9 mouse cellular contexts compared by ENCODE assay signal in the genomic region with DNA sequence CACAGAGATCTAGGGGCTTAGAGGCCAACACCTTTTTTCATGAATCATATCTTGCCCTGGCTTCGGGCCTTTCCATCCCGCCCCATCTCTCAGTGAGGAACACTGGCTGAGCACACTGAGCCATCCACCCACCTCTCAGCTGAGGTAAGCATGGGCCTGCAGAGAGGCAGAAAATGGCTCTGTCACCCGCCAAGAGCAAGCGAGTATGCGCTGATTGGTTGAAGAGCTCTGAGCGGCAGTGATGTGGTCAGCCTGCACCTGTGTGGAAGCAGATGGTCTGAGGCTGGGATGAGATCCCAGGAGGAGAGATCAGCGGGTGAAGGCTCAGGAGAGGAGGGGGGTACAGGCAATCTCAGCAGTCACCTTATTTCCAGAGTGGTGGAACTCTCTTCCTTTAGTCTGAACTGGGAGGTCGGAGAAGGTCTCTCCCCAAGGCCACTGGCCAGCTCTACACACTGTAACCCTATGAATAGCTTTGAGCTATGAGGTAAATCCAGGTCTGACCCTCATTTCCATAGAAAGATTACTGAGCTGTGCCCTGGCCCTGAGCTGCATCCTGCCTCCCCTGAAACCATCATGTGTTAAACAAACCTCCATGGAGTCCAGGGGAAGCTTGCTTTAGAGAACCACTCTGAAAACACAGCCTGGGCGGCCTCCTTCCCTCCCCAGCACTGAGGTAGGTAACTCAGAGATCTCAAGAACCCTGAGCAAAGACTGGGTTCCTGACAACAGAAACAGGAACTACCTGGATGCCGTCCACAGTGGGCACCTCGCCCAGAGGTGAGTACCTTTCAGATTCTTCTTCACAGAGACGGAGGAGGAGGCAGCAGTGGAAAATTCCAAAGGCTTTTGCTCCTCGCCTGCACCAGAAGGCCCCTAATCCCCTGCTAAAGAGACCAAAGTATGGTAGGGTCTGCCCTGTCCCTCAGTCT. TPM values are rescaled to one million over a fixed set of nuclear protein-coding genes. Genes with fewer than 3 reads are reported as not detected.
DNase-seq lines count a peak whose midpoint lies in the region; ATAC-seq and TF ChIP-seq lines count a peak whose summit lies in the region.
"Had no signal": no experiment of that assay in that cellular context is flagged by ENCODE, and none has a peak within 500 bp of the region (broad histone marks: within the 10 kb centered on the region; RNA-seq: fewer than 3 reads in every experiment).

No protein-coding gene starts in this region.

- H3K27ac ChIP-seq in heart, embryonic 11.5 days (ENCODE audit: low read depth, low read length), result peak overlapping the region; percentile 57
- peak overlapping the region; percentile 73 for H3K27ac ChIP-seq in heart, embryonic 15.5 days
- H3K27ac ChIP-seq in kidney, postnatal 0 days, result peak overlapping the region; percentile 82

- no peaks in the 10 kb centered on the region for H3K9me3 ChIP-seq in heart, embryonic 11.5 days (replicated peaks; ENCODE audit: control insufficient read depth, low read length)
- no peaks in the 10 kb centered on the region for H3K9me3 ChIP-seq in heart, embryonic 15.5 days (replicated peaks)
- H3K9me3 ChIP-seq in kidney, postnatal 0 days (replicated peaks; ENCODE audit: low read length), result no peaks in the 10 kb centered on the region

- 0 out of 2 replicates have a peak overlapping the region, but pooled peaks have one; percentile 36 for H3K9ac ChIP-seq in heart, embryonic 11.5 days (ENCODE audit: low read depth, low read length)
- 0 out of 2 replicates have a peak overlapping the region, but pooled peaks have one; percentile 16 for H3K9ac ChIP-seq in heart, embryonic 15.5 days
- peak overlapping the region; percentile 40; the same call in 1 of the 2 replicates for H3K9ac ChIP-seq in kidney, postnatal 0 days (ENCODE audit: low read depth, low read length)

- no peak overlapping the region for H3K4me2 ChIP-seq in heart, embryonic 11.5 days
- no peak overlapping the region for H3K4me2 ChIP-seq in heart, embryonic 15.5 days
- H3K4me2 ChIP-seq in kidney, postnatal 0 days (ENCODE audit: low read length), result no peak overlapping the region; the same call in 1 of the 2 replicates

- TF ChIP-seq CTCF in kidney, postnatal 0 days (IDR thresholded peaks at IDR 0.05; ENCODE audit: low read depth), result no peak

- no peaks in the 10 kb centered on the region for H3K27me3 ChIP-seq in heart, embryonic 11.5 days (ENCODE audit: control insufficient read depth, insufficient read depth, low read length)
- no peaks in the 10 kb centered on the region for H3K27me3 ChIP-seq in heart, embryonic 15.5 days
- H3K27me3 ChIP-seq in kidney, postnatal 0 days (ENCODE audit: insufficient read depth, low read length), result no peaks in the 10 kb centered on the region
- H3K27me3 ChIP-seq: Patski had no signal

- H3K4me1 ChIP-seq in heart, embryonic 11.5 days (ENCODE audit: control insufficient read depth, insufficient read depth, low read length), result peaks cover 72% of the 10 kb centered on the region
- peaks cover 93% of the 10 kb centered on the region for H3K4me1 ChIP-seq in heart, embryonic 15.5 days (replicated peaks)
- peaks cover 74% of the 10 kb centered on the region for H3K4me1 ChIP-seq in kidney, postnatal 0 days (replicated peaks; ENCODE audit: insufficient read depth, low read length)

- DNase-seq in heart, adult 9 months (ENCODE audit: low spot score in 2 of 2), result no peak
- DNase-seq in cerebellum, adult 8-10 months, result peak; percentile 91
- no peak for DNase-seq in kidney, postnatal 0 days (ENCODE audit: low spot score)
- DNase-seq in lung, postnatal 36 days, result peak; percentile 94
- DNase-seq in adrenal gland, postnatal 14 days, result no peak

- no peak for ATAC-seq in heart, embryonic 11.5 days (replicated peaks; ENCODE audit: insufficient number of reproducible peaks, low FRiP score, low TSS enrichment)
- ATAC-seq in heart, embryonic 15.5 days (replicated peaks; ENCODE audit: insufficient number of reproducible peaks, insufficient read depth, low FRiP score, low read depth), result no peak
- ATAC-seq in kidney, postnatal 0 days (replicated peaks; ENCODE audit: low FRiP score, low read depth), result no peak
- ATAC-seq in monocyte, adult 5-6 weeks (replicated peaks; ENCODE audit: insufficient number of reproducible peaks, low FRiP score, low TSS enrichment, poor library complexity, severe bottlenecking), result no peak
- ATAC-seq: Patski had no signal

- H3K4me3 ChIP-seq in heart, embryonic 11.5 days (ENCODE audit: low read depth, low read length), result no peak overlapping the region
- H3K4me3 ChIP-seq in heart, embryonic 15.5 days, result no peak overlapping the region
- no peak overlapping the region for H3K4me3 ChIP-seq in kidney, postnatal 0 days (replicated peaks; ENCODE audit: low read depth, low read length)

- 57% methylated on average over 13 of the region's 13 CpGs for WGBS in heart, embryonic 11.5 days (ENCODE audit: insufficient replicate concordance)
- WGBS in heart, embryonic 15.5 days, result 58% methylated on average over 13 of the region's 13 CpGs
- WGBS in kidney, postnatal 0 days, result 66% methylated on average over 13 of the region's 13 CpGs

- H3K36me3 ChIP-seq in heart, embryonic 11.5 days (ENCODE audit: control insufficient read depth, insufficient read depth, low read length), result no peaks in the 10 kb centered on the region
- no peaks in the 10 kb centered on the region for H3K36me3 ChIP-seq in heart, embryonic 15.5 days
- 0 out of 2 replicates have a peak, but pooled peaks cover 2% of the 10 kb centered on the region for H3K36me3 ChIP-seq in kidney, postnatal 0 days (ENCODE audit: insufficient read depth, low read length)

RNA-seq across cellular contexts. Expression of gene Fam53b, which starts 6.5 kb away (rescaled TPM):
- 11.9 and 14.5 TPM in 2 replicates for polyA plus RNA-seq in heart, embryonic 11.5 days (2014; fragmentation: Nextera tagmentation; extraction: Ambion mirVana)
- 14.9 and 19.0 TPM in 2 replicates for polyA plus RNA-seq in heart, embryonic 15.5 days (2015; fragmentation: Nextera tagmentation; extraction: Ambion mirVana)
- 17.1 and 17.5 TPM in 2 replicates for polyA plus RNA-seq in kidney, postnatal 0 days (2015; fragmentation: Nextera tagmentation; extraction: Ambion mirVana)
- total RNA-seq in monocyte, adult 5-6 weeks (2017), result 15.8 to 51.1 TPM (median 20.4 TPM) in 3 replicates
- 64.8 and 65.8 TPM in 2 replicates for total RNA-seq in adrenal gland, postnatal 14 days (2021)

RNA-seq across cellular contexts. Expression of gene Eef1akmt2, which starts 45.3 kb away (rescaled TPM):
- 43.7 and 44.4 TPM in 2 replicates for polyA plus RNA-seq in heart, embryonic 11.5 days (2014; fragmentation: Nextera tagmentation; extraction: Ambion mirVana)
- polyA plus RNA-seq in heart, embryonic 15.5 days (2015; fragmentation: Nextera tagmentation; extraction: Ambion mirVana), result 35.5 and 37.7 TPM in 2 replicates
- polyA plus RNA-seq in kidney, postnatal 0 days (2015; fragmentation: Nextera tagmentation; extraction: Ambion mirVana), result 74.0 and 76.6 TPM in 2 replicates
- total RNA-seq in monocyte, adult 5-6 weeks (2017), result 51.1 to 55.5 TPM (median 53.4 TPM) in 3 replicates
- 26.3 and 30.4 TPM in 2 replicates for total RNA-seq in adrenal gland, postnatal 14 days (2021)

RNA-seq across cellular contexts. Expression of gene Abraxas2, which starts 51.8 kb away (rescaled TPM):
- polyA plus RNA-seq in heart, embryonic 11.5 days (2014; fragmentation: Nextera tagmentation; extraction: Ambion mirVana), result 31.5 and 35.2 TPM in 2 replicates
- polyA plus RNA-seq in heart, embryonic 15.5 days (2015; fragmentation: Nextera tagmentation; extraction: Ambion mirVana), result 25.1 and 28.7 TPM in 2 replicates
- 31.1 and 35.5 TPM in 2 replicates for polyA plus RNA-seq in kidney, postnatal 0 days (2015; fragmentation: Nextera tagmentation; extraction: Ambion mirVana)
- total RNA-seq in monocyte, adult 5-6 weeks (2017), result 47.0 to 82.9 TPM (median 61.5 TPM) in 3 replicates
- total RNA-seq in adrenal gland, postnatal 14 days (2021), result 33.6 and 35.8 TPM in 2 replicates

Comparison
In these comparisons a context has a peak if more than half of its experiments do, and no peak if none do; other contexts are left out.
1. DNase-seq: peak in cerebellum, adult 8-10 months (single experiment) and lung, postnatal 36 days (single experiment); none in heart, adult 9 months (0 of 2), kidney, postnatal 0 days (single experiment) and adrenal gland, postnatal 14 days (single experiment).
2. Peak in every context shown above with its lines, with median percentiles within 50 percentile points of each other: H3K27ac ChIP-seq and H3K9ac ChIP-seq.